Comparison of ENCODE assay signal across 21 mouse cellular contexts in genomic region chr11:44948541-44948940, GRCm38 (mm10).
DNase-seq lines count a peak whose midpoint lies in the region; TF ChIP-seq lines count a peak whose summit lies in the region.
"Had no signal": no experiment of that assay in that cellular context is flagged by ENCODE, and none has a peak within 500 bp of the region (broad histone marks: within the 10 kb centered on the region; RNA-seq: fewer than 3 reads in every experiment).

No protein-coding gene starts in this region.

- intact Hi-C loops in gastrocnemius, adult 2 months (cut with DNase I) = no loop called here
- intact Hi-C loops in gastrocnemius, postnatal 14 days (cut with DNase I; ENCODE audit: low total_unique reads) = no loop called here
- intact Hi-C loops in heart, postnatal 14 days (cut with DNase I) = no loop called here

- no peak for TF ChIP-seq CTCF in gastrocnemius, adult 2 months (IDR thresholded peaks at IDR 0.05)

- no peak overlapping the region for H3K4me3 ChIP-seq in gastrocnemius, adult 2 months
- H3K4me3 ChIP-seq: layer of hippocampus, adult 2 months; left cerebral cortex, adult 2 months; liver, embryonic 13.5 days; lung, embryonic 15.5 days; stomach, embryonic 15.5 days had no signal

- peak; percentile 21 for DNase-seq in gastrocnemius, adult 2 months
- no peak for DNase-seq in gastrocnemius, postnatal 14 days
- DNase-seq in lung, postnatal 25 days (ENCODE audit: low spot score) = peak; percentile 7
- no peak for DNase-seq in lung, postnatal 10 days
- DNase-seq in Muller cell, postnatal 12 days (ENCODE audit: inconsistent ontology term) = peak; percentile 86
- DNase-seq in heart, postnatal 14 days = peak; percentile 12 to 21
- no peak for DNase-seq in layer of hippocampus, postnatal 10 days (ENCODE audit: low spot score in 2 of 2)
- no peak for DNase-seq in right cerebral cortex, postnatal 10 days (ENCODE audit: low spot score in 2 of 2)
- DNase-seq: adrenal gland, adult 2 months; cerebellum, adult 11 months; cerebellum, postnatal 36 days; kidney, adult 18-20 months; kidney, postnatal 10 days; liver, embryonic 13.5 days; midbrain, embryonic 14.5 days; thymus, postnatal 14 days had no signal

- peak overlapping the region; percentile 56 for H3K27ac ChIP-seq in gastrocnemius, adult 2 months
- H3K27ac ChIP-seq: hindbrain, postnatal 0 days; layer of hippocampus, adult 2 months; left cerebral cortex, adult 2 months; liver, embryonic 13.5 days; lung, embryonic 15.5 days; stomach, embryonic 15.5 days had no signal

Comparison
In these comparisons a context has a peak if more than half of its experiments do, and no peak if none do; other contexts are left out.
1. DNase-seq: peak in gastrocnemius, adult 2 months (single experiment), lung, postnatal 25 days (single experiment), Muller cell, postnatal 12 days (single experiment) and heart, postnatal 14 days (2 of 2); none in gastrocnemius, postnatal 14 days (single experiment), lung, postnatal 10 days (single experiment), layer of hippocampus, postnatal 10 days (0 of 2) and right cerebral cortex, postnatal 10 days (0 of 2).